Mouse (Mus musculus) midbrain, embryonic 14.5 days (tissue): ENCODE measurements around the gene Taz. TPM values are rescaled to one million over a fixed set of nuclear protein-coding genes. Genes with fewer than 3 reads are reported as not detected.

Experiments
- ATAC-seq: fragments of 200-750 bp; cut with Nextera tagmentation; 2 replicates; pipeline ENCODE4 v1.8.0; 2017; ENCODE audit warnings: moderate number of reproducible peaks, moderate library complexity; ENCODE audit not compliant: low FRiP score, low TSS enrichment
- DNase-seq: peaks from one replicate; pipeline ENCODE4 v3.0.0-alpha.2; 2015
- H3K27ac ChIP-seq: fragments of 300-500 bp; sonication (generic); replicated peaks from 2 replicates; pipeline ENCODE4 v1.5.1; 2014; ENCODE audit warnings: mild to moderate bottlenecking, low read depth, low read length, moderate library complexity
- H3K27me3 ChIP-seq: fragments of 300-500 bp; sonication (generic); 2 replicates; pipeline ENCODE4 v1.6.1; 2014; ENCODE audit warnings: low read length, control low read depth, mixed read lengths; ENCODE audit not compliant: control insufficient read depth, insufficient read depth
- H3K36me3 ChIP-seq: fragments of 300-500 bp; sonication (generic); 2 replicates; pipeline ENCODE4 v1.6.1; 2014; ENCODE audit warnings: low read length, control low read depth; ENCODE audit not compliant: control insufficient read depth, insufficient read depth
- H3K4me1 ChIP-seq: fragments of 300-500 bp; sonication (generic); 2 replicates; pipeline ENCODE4 v1.6.1; 2014; ENCODE audit warnings: mild to moderate bottlenecking, antibody characterized with exemption, low read length, control low read depth; ENCODE audit not compliant: control insufficient read depth, insufficient read depth
- H3K4me2 ChIP-seq: fragments of 300-500 bp; sonication (generic); 2 replicates; pipeline ENCODE4 v1.6.1; 2014; ENCODE audit warnings: mild to moderate bottlenecking, low read length, moderate library complexity
- H3K4me3 ChIP-seq: fragments of 300-500 bp; sonication (generic); replicated peaks from 2 replicates; pipeline ENCODE4 v1.5.1; 2014; ENCODE audit warnings: low read depth, low read length
- H3K9ac ChIP-seq: fragments of 300-500 bp; sonication (generic); replicated peaks from 2 replicates; pipeline ENCODE4 v1.6.1; 2014; ENCODE audit warnings: mild to moderate bottlenecking, low read length, moderate library complexity
- H3K9me3 ChIP-seq: fragments of 300-500 bp; sonication (generic); 2 replicates; pipeline ENCODE4 v1.6.1; 2016; ENCODE audit warnings: low read length, control low read depth, mixed read lengths; ENCODE audit not compliant: control insufficient read depth
- WGBS: fragments of 180-500 bp; shearing (Covaris S2); extraction: QIAGEN DNeasy Blood & Tissue Kit; methylation state at CpG from one replicate; pipeline ENCODE4 v1.1.7; 2014; 5-methylcytosine and 5-hydroxymethylcytosine counted together
- polyA plus RNA-seq: library from polyadenylated mRNA; unstranded; fragments of >200 nt; fragmentation: Nextera tagmentation; extraction: Ambion mirVana; gene quantifications from 2 replicates; pipeline ENCODE4 v1.2.1, GENCODE M21; 2014

Gene Taz
- 64.9 and 76.8 TPM in 2 replicates for polyA plus RNA-seq

DNA sequence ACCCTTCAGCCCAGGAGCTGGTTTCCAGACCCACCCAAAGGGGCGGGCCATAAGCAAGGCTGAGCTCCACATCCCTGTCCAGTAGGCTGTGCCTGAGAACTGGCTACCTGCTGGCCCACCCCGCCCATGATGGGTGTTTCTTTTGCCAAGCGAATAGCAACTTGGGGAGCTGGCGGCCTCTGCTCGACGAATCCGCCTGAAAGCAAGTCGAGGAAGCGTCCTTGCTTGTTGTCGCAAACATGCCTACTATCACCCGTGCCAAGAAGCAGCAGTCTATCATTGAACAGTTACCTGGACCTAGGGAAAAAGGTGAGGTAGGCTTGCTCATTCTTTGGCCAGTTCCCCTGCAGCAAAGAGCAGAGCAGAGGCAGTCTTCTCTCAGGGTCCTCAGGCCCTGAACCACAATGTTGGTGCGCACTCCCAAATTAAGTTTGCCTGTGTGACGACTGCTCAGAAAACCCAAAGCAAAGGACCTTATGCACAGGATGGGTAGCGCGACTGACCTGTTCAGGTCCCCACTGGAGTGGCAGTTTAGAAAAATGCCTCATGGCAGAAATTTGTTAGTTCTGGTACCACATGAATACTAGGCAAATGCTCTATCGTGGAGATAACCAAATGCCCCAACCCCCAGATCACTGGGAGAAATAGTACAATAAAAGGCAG is at the start of gene Taz, which contains the start of gene Dnase1l1:
Gene Taz, plus strand, starts transcription at position 181 of the 663 bp plus-strand sequence.
Gene Dnase1l1, minus strand, starts transcription at position 606 of the 663 bp plus-strand sequence.
- H3K4me2 ChIP-seq, result peak within 1 kb of the TSS; percentile 68
- no peaks in the 10 kb centered on the region for H3K27me3 ChIP-seq
- H3K36me3 ChIP-seq, result no peaks in the 10 kb centered on the region
- peak within 1 kb of the TSS; percentile 84 for H3K27ac ChIP-seq
- no peaks in the 10 kb centered on the region for H3K9me3 ChIP-seq
- ATAC-seq (peak; percentile 47; the same call in 1 of the 2 replicates), DNase-seq (peak; percentile 47)
- H3K4me3 ChIP-seq, result peak within 1 kb of the TSS; percentile 51
- H3K9ac ChIP-seq, result peak within 1 kb of the TSS; percentile 62
- peaks cover 6% of the 10 kb centered on the region; the same call in 1 of the 2 replicates for H3K4me1 ChIP-seq
- WGBS, result 20% methylated on average over 16 of the region's 16 CpGs

DNA sequence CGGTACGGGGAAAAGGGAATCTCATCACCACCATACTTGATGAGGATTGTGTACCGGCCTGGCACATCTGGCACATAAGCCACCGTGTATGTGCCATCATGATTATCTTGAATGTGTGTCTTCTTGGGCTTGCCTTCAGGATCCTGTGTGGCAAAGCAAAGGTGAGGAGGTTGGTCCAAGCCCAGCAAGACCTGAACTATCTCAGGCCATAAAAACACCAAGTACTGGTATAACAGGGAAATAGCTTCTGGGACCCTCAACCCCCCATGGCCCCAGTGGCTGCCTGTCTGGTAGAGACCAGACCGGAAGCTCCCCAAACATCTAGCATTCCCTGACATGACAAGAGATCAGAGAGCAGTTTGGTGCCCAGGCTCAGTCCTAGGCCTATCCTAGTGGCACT is 48.5 kb upstream of the Taz start:
- no peak overlapping the region for H3K27ac ChIP-seq
- no peak overlapping the region for H3K9ac ChIP-seq
- ATAC-seq (no peak), DNase-seq (no peak)
- H3K9me3 ChIP-seq, result no peaks in the 10 kb centered on the region
- H3K4me2 ChIP-seq, result no peak overlapping the region
- no peaks in the 10 kb centered on the region for H3K27me3 ChIP-seq
- WGBS, result 91% methylated on average over 5 of the region's 5 CpGs
- H3K4me3 ChIP-seq, result no peak overlapping the region
- H3K4me1 ChIP-seq, result no peaks in the 10 kb centered on the region
- peaks cover 95% of the 10 kb centered on the region for H3K36me3 ChIP-seq

DNA sequence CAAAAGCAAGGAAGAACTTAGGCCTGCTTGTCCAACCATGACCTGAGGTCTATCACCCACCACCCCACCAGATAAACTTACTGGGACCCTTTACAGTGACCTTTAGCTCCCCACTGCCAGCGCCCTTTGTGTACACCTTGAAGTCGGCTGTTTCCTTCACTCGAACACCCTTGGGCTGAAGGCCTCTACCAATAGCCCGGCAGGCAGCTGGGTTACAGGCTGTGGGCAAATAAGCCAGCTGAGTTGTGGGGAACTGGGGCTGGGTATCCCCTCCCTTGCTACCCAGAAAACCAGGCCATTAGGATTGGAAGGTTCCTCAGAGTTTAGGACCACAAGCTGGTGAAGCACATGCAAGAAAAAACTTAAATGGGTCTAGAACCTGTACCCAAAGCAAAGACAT is 41.4 kb upstream of the Taz start:
- Histone ChIP-seq H3K9me3 (no peaks in the 10 kb centered on the region), H3K36me3 (peaks cover 73% of the 10 kb centered on the region)
- WGBS, result 96% methylated on average over 4 of the region's 4 CpGs

DNA sequence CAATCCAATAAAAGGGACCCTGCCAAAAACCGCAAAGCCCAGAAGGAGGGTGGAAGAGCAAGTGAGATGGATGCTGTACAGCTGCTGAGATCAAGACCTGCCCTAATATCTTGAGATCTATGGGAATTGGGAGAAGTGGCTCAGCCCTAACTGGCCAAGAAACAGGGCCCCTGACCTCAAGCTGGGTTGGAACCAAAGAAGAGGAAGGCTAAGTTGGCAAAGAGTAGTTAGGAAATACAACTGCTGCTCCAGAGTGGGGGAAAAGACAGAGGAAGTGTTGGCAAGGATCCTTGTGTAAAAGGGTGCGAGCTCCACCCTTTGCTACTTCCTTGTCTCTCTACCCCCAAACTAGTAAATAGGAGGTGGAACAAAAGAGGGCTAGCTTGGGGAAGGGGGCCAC is 38.3 kb upstream of the Taz start:
- Histone ChIP-seq H3K27ac (no peak overlapping the region), H3K4me2 (peak overlapping the region; percentile 68), H3K4me1 (peaks cover 6% of the 10 kb centered on the region; the same call in 1 of the 2 replicates), H3K9ac (no peak overlapping the region), H3K27me3 (no peaks in the 10 kb centered on the region), H3K9me3 (no peaks in the 10 kb centered on the region), H3K36me3 (peaks cover 46% of the 10 kb centered on the region), H3K4me3 (peak overlapping the region; percentile 54)
- WGBS, result 87% methylated on average over 2 of the region's 2 CpGs
- ATAC-seq (no peak), DNase-seq (no peak)

More for the DNA sequence above, 41.4 kb upstream of the Taz start:
- no peaks in the 10 kb centered on the region for H3K27me3 ChIP-seq
- peaks cover 6% of the 10 kb centered on the region; the same call in 1 of the 2 replicates for H3K4me1 ChIP-seq
- H3K9ac ChIP-seq, result no peak overlapping the region
- H3K4me2 ChIP-seq, result no peak overlapping the region
- no peak overlapping the region for H3K27ac ChIP-seq
- no peak for DNase-seq
- no peak for ATAC-seq
- H3K4me3 ChIP-seq, result no peak overlapping the region

DNA sequence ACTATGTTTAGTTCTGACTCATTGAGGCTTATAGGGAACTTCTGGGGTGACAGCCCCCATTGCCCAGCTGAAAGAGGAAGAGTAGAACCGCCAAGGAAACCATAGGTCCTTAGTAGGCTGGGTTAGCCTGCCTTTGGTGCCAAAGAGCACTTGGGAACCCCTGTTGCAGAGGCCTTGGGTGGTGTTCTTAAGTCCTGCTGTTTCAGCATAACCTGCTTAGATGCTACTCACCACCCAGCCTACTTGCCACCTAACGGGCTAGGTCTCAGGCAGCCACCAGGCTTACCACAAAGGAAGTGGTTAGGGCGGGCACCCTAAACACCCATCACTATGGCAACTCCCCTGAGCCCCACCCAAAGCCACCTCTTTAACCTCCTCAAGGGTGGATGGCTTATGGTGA is 37.9 kb upstream of the Taz start:
- Histone ChIP-seq H3K4me3 (peak overlapping the region; percentile 54), H3K9ac (no peak overlapping the region; the same call in 1 of the 2 replicates), H3K9me3 (no peaks in the 10 kb centered on the region), H3K36me3 (peaks cover 43% of the 10 kb centered on the region), H3K4me2 (peak overlapping the region; percentile 68), H3K27me3 (no peaks in the 10 kb centered on the region), H3K27ac (peak overlapping the region; percentile 86; the same call in 1 of the 2 replicates), H3K4me1 (peaks cover 6% of the 10 kb centered on the region; the same call in 1 of the 2 replicates)
- ATAC-seq (no peak), DNase-seq (peak; percentile 2)
- WGBS, result 72% methylated on average over 3 of the region's 3 CpGs

DNA sequence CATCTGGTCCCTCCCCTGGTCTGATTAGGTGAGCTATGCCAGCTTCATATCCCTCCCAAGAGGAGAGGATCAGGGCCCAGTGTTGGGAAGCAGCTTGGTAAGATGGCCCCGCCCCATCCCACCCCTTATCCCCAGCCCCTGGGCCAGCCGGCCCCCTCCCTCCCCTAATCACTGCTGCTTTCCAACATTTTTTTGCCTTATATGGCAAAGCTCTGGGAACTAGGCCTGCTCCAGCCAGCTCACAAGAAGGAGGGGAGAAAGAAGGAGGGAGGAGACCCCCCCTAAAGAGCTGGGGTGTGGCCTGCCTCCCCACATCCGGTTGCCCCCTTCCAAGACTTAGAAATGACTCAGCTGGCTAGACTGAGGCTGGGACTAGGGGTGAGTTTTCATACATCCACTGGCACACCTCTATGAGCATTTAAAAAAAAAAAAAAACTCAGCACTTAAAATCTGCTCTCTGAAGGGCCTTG is 37.1 kb upstream of the Taz start:
- 27% methylated on average over 2 of the region's 3 CpGs for WGBS
- DNase-seq, result peak; percentile 71
- peak overlapping the region; percentile 76 for H3K9ac ChIP-seq
- peak overlapping the region; percentile 54 for H3K4me3 ChIP-seq
- peak overlapping the region; percentile 86 for H3K27ac ChIP-seq
- H3K4me2 ChIP-seq, result peak overlapping the region; percentile 68
- no peaks in the 10 kb centered on the region for H3K27me3 ChIP-seq
- H3K4me1 ChIP-seq, result peaks cover 6% of the 10 kb centered on the region; the same call in 1 of the 2 replicates
- H3K9me3 ChIP-seq, result no peaks in the 10 kb centered on the region
- ATAC-seq, result peak; percentile 44
- peaks cover 34% of the 10 kb centered on the region for H3K36me3 ChIP-seq

DNA sequence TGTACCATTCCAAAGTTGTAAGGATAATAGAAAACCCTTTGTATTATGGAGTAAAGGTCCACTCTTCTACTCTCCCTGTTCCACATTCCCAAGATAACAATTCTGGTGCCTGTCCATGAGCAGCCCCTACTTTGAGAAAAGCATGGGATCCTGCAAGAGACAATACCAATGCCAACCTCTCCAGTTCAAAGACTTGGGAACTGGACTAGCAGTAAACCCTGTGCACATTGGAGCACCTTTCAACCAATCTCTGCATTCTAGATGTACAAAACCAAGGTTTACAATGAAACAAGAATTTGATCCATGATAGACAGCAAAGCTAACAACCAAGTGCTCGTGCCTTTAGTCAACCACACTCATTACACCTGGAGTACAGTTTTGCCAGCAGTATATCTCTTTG is 36.6 kb upstream of the Taz start:
- no peak for ATAC-seq
- Histone ChIP-seq H3K4me1 (peaks cover 6% of the 10 kb centered on the region; the same call in 1 of the 2 replicates), H3K27ac (peak overlapping the region; percentile 86), H3K4me2 (peak overlapping the region; percentile 68), H3K27me3 (no peaks in the 10 kb centered on the region), H3K9ac (peak overlapping the region; percentile 76), H3K9me3 (no peaks in the 10 kb centered on the region), H3K36me3 (peaks cover 30% of the 10 kb centered on the region), H3K4me3 (peak overlapping the region; percentile 54)
- DNase-seq, result peak; percentile 5
- 35% methylated on average over 1 of the region's 1 CpGs for whole genome bisulfite sequencing

DNA sequence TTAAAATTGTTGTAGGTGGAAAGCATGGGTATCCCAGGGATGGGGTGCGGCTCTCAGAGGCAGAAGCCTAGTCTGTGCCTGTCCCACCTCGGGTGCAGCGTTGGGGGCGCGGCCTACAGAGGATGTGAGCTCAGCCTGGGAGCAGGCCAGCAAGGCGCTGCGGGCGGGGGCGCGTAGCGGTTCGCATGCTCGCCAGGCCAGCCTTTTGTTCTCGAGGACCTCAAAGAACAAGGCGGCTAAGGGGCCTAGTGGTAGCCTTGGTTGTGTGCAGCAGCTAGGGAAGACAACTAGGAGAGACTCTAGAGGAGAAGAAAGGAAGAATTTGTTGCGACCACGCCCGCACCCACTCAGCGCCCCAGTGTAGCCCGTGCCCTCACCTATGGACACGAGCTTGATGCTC is 36.0 kb upstream of the Taz start:
- peak overlapping the region; percentile 76 for H3K9ac ChIP-seq
- H3K27me3 ChIP-seq, result no peaks in the 10 kb centered on the region
- DNase-seq, result peak; percentile 83
- H3K36me3 ChIP-seq, result peaks cover 24% of the 10 kb centered on the region
- WGBS, result 29% methylated on average over 21 of the region's 21 CpGs
- peaks cover 6% of the 10 kb centered on the region; the same call in 1 of the 2 replicates for H3K4me1 ChIP-seq
- H3K9me3 ChIP-seq, result no peaks in the 10 kb centered on the region
- H3K4me2 ChIP-seq, result peak overlapping the region; percentile 68
- H3K4me3 ChIP-seq, result peak overlapping the region; percentile 54
- H3K27ac ChIP-seq, result peak overlapping the region; percentile 86
- ATAC-seq, result peak; percentile 32; the same call in 1 of the 2 replicates
